Mouse (Mus musculus) spleen, adult 2 months (tissue): ENCODE results near the gene Ankrd33.

Experiments
- CTCF ChIP-seq: fragments of 200-500 bp; IDR thresholded peaks from 2 replicates; pipeline ENCODE4 v1.5.1; 2011; ENCODE audit warnings: mild to moderate bottlenecking, inconsistent platforms; ENCODE audit not compliant: insufficient read depth, insufficient read length, insufficient replicate concordance; ENCODE audit errors: extremely low read depth
- POLR2A ChIP-seq: fragments of 200-500 bp; IDR thresholded peaks from 2 replicates; pipeline ENCODE4 v1.6.1; 2011; ENCODE audit warnings: low read depth, low read length, inconsistent platforms

GRCm38 (mm10) chr15:101144176-101144575 is 28.6 kb downstream of the Ankrd33 start:
- TF ChIP-seq POLR2A: no peak
- TF ChIP-seq CTCF: no peak
